Mouse (Mus musculus) gastrocnemius, adult 2 months (tissue): Measurements from ENCODE around the gene Fam222b. TPM values are rescaled to one million over a fixed set of nuclear protein-coding genes. Genes with fewer than 3 reads are reported as not detected.

Experiments
- DNase-seq: peaks from one replicate; pipeline ENCODE4 v3.0.0; 2022
- H3K27ac ChIP-seq: fragments of 200-600 bp; 2 replicates; pipeline ENCODE4 v1.8.1; 2022; ENCODE audit warnings: mild to moderate bottlenecking
- H3K4me3 ChIP-seq: fragments of 200-600 bp; 2 replicates; pipeline ENCODE4 v1.8.1; 2022; ENCODE audit warnings: mild to moderate bottlenecking, moderate library complexity
- CTCF ChIP-seq: fragments of 200-600 bp; IDR thresholded peaks from 2 replicates; pipeline ENCODE4 v1.8.1; 2022; ENCODE audit warnings: antibody characterized with exemption, mild to moderate bottlenecking, moderate library complexity
- intact Hi-C: fragments of 180-260 bp; cut with DNase I; formaldehyde crosslinking; loops from one replicate; pipeline ENCODE4 v1.15.1; 2025
- total RNA-seq, 2 experiments: library from RNA; stranded (reverse); gene quantifications; 2 replicates each; pipeline ENCODE4 v1.2.3; 2021

Gene Fam222b
- total RNA-seq, 2 experiments from 2014 or later = 7.1 to 7.9 TPM

DNA sequence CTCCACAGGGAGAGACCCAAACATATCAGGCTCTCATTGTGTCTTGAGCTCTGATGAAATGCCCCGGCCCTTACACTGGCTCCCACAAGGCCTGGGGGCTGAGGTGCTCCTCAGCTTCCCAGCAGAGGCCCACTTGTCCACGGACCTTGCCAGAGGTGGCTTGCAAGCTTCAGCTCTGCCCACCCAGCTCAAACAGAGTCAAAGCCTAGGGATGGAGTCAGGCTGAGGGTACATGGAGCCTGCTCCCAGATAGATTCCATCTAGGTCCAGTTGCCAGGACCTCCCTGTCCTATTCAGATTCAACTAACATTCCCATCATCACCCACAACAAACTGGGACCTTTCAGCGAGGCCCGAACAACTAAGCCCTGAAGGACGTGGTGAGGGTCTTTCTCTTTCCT, 22.5 kb upstream of the Fam222b start:
- H3K27ac ChIP-seq = no peak overlapping the region
- no peak overlapping the region for H3K4me3 ChIP-seq

DNA sequence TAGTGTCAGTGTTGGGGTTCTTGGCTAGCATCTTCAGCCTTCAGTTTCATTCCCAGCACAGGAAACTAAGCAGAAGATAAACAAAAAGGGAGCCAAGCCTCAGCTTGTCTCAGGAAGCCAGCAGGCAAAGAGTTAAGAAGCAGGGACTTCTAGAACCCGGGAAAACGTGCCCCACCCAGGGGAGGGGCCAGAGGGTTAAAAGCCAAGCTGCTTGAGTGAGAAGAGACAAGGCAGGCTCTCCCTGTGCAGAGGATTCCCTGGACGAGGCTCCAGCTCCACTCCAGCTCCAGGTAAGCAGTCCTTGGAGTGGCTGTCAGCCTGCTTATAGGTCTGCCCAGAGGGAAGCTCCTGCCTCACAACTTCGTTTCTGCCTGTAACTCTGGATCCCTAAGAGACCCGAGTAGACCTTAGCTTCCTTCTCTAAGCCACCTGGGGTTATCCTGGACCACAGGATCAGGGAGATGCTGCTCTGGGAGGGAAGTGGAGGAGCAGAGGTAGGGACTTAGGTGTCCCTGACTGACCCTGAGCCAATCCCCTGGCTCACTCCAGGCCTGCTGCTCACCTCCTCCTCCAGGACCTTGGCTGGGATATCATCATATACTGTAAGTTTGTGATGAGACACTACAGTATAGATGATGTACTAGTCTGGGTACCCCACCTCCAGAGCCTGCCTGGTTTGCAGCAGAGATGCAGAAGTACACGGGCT, 21.9 kb upstream of the Fam222b start:
- no peak for DNase-seq
- TF ChIP-seq CTCF = no peak
- H3K27ac ChIP-seq = no peak overlapping the region
- intact Hi-C loops = no loop called here
- no peak overlapping the region for H3K4me3 ChIP-seq

More for the DNA sequence above, 22.5 kb upstream of the Fam222b start:
- no peak for TF ChIP-seq CTCF
- intact Hi-C loops = no loop called here
- no peak for DNase-seq

DNA sequence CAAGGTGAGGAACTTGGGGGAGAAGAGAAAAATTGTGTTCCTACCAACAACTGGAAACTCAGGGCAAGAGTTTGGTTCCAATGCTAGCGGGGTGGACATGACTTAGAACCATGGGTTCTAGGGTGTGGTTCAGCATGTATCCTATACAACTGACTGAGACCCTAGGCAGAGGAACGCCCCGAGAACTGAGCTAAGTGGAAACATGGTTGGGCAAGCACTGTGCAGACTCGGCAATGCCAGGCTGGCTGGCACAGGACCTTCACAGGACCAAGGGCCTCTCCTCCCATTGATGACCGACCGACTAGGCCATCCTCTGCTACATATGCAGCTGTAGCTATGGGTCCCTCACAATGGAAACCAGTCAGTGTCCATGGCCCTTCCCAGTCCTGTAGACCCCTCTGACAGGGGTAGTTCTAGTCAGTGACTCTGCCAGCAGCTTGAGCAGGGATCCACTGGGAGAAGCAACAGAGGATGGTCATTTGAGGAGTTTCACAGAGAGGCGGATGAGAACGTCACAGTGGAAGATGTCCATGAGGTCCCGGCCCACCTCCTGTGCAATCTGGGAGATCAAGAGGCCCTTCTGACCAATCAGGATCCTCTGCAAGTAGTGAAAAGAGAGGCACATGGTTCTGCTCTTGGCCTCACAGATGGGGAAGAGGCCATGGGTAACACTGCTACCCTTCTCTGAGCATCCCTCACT, 20.7 kb upstream of the Fam222b start:
- Histone ChIP-seq H3K4me3 (no peak overlapping the region), H3K27ac (no peak overlapping the region)
- no peak for DNase-seq
- TF ChIP-seq CTCF = no peak
- intact Hi-C loops = no loop called here

- no peak overlapping the region for H3K4me3 ChIP-seq
- no peak for TF ChIP-seq CTCF
- no peak overlapping the region for H3K27ac ChIP-seq
- intact Hi-C loops = no loop called here
- DNase-seq = no peak
Measured at GRCm38 (mm10) chr11:78074277-78074652, 20.2 kb upstream of the Fam222b start.

GRCm38 (mm10) chr11:78074666-78075065, 19.8 kb upstream of the Fam222b start:
- TF ChIP-seq CTCF = no peak
- Histone ChIP-seq H3K4me3 (no peak overlapping the region), H3K27ac (no peak overlapping the region)
- no peak for DNase-seq
- intact Hi-C loops = no loop called here

DNA sequence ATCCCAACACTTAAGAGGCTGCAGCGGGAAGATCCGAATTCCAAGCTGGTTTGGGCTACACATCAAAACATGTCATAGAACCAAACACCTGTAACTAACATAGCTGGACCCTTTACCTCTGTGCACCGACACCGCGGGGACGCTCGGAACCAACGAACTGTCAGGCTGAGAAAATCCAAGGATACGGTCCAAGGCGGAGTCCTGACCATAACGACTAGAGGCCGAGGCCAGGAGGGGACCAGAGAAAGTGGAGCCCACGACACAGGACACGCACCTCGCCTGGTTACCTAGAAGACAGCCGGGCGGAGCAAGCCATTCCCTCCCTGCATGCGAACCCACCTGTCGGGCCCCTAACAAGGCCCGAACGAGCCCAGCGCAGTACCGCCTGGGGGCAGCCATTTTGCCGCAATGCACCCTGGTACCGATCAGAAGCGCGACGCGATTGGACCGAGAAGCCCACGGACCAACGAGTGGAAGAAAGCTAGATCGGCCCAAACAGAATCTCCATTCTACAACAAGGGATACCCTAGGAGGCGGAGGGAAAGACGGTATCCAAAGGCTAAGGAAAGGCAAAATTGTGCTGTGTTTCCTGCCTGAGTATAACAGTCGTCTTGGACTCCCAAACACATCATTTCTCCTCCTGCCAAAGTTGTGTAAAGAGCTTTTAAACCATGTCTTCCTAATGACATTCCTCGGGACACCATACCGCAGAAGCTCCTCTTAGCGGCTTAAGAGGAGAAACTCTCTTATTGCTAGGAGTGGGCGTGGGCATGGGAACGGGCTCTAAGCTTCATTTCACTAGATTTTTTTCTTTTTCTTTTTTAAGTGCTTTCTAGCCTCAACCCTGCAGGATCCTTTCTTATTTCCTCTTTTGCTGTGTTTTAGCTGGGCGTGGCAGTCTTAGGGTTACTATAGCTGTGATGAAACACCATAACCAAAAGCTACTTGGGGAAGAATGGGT, 14.2 kb upstream of the Fam222b start, which contains the start of gene Eral1:
Gene Eral1, minus strand, starts transcription at position 423 of the 961 bp plus-strand sequence.
- TF ChIP-seq CTCF = 0 out of 2 replicates have a peak, but pooled peaks have one; percentile 8
- peak; percentile 88 for DNase-seq
- Histone ChIP-seq H3K4me3 (peak within 1 kb of the TSS; percentile 97), H3K27ac (peak within 1 kb of the TSS; percentile 86)
- intact Hi-C loops = no loop called here

DNA sequence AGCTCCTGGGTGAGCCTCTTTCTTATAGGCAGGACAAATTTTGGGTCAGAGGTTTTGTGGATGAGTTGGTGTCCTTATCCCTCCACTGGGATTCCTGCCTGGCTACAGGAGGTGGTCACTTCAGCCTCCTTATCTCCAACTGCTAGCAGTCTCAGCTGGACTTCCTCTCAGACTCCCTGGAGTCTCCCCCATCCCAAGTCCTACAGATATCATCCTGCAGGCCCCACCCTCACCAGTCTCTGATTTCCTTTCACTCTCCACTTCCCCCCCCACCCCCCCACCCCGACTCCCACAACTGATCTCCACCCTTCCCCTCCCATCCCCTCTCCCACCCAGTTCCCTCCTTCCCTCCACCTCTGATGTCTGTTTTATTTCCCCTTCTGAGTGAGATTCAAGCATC, 10.9 kb upstream of the Fam222b start:
- TF ChIP-seq CTCF = no peak
- no peak overlapping the region for H3K27ac ChIP-seq
- no peak for DNase-seq
- H3K4me3 ChIP-seq = no peak overlapping the region
- intact Hi-C loops = no loop called here

DNA sequence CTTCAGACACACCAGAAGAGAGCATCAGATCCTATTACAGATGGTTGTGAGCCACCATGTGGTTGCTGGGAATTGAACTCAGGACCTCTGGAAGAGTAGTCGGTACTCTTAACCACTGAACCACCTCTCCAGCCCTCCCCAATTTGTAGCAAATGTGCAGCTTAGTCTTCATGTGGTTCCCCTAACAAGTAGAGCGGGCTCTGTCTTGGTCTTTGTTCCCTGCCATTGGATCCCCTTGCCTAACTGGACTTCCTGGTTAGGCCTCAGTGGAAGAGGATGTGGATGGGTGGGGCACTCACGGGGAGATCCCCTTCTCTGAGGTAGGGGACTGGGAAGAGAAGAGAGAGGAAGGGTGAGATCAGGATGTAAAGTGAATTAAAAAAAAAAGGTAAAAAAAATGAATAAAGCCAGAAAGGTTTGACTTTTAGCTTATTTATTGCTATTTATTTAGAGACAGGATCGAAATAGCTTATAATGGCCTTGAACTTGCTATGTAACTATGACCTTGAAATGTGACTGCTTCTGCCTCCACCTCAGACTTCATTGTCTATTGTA, 7.5 kb upstream of the Fam222b start:
- DNase-seq = no peak
- no peak for TF ChIP-seq CTCF
- H3K27ac ChIP-seq = no peak overlapping the region
- H3K4me3 ChIP-seq = no peak overlapping the region
- intact Hi-C loops = no loop called here

- no peak for DNase-seq
- Histone ChIP-seq H3K4me3 (no peak overlapping the region), H3K27ac (no peak overlapping the region)
- no peak for TF ChIP-seq CTCF
- intact Hi-C loops = no loop called here
Measured at GRCm38 (mm10) chr11:78087756-78088281, 6.6 kb upstream of the Fam222b start.

GRCm38 (mm10) chr11:78094137-78094503, 340 bp upstream of the Fam222b start:
- intact Hi-C loops = no loop called here
- peak overlapping the region; percentile 93 for H3K27ac ChIP-seq
- no peak for TF ChIP-seq CTCF
- DNase-seq = no peak
- H3K4me3 ChIP-seq = peak overlapping the region; percentile 90

GRCm38 (mm10) chr11:78095144-78095516, 670 bp downstream of the Fam222b start:
- intact Hi-C loops = loop anchor here (5.0 kb wide), 1 partner anchor 62 kb away; no protein-coding TSS in a partner anchor
- TF ChIP-seq CTCF = no peak
- H3K4me3 ChIP-seq = peak overlapping the region; percentile 90
- no peak for DNase-seq
- peak overlapping the region; percentile 93 for H3K27ac ChIP-seq

DNA sequence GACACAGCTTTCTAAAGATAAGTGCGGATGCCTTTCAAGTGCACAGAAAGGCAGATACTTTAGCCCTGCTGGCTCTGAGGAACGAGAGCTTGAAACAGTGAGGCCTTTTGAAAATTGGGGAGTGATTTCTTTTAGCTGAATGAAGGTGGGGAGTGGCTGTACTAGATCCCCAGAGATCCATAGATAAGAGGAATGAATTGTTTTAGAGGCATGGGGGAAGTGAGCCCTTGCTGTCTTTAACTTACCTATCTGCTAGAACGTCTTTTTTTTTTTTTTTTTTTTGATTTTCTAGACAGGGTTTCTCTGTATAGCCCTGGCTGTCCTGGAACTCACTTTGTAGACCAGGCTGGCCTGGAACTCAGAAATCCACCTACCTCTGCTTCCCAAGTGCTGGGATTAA, 2.6 kb downstream of the Fam222b start:
- Histone ChIP-seq H3K27ac (peak overlapping the region; percentile 1; the same call in 1 of the 2 replicates), H3K4me3 (no peak overlapping the region; the same call in 1 of the 2 replicates)
- no peak for DNase-seq
- no peak for TF ChIP-seq CTCF
- intact Hi-C loops = loop anchor here (5.0 kb wide), 1 partner anchor 60 kb away; no protein-coding TSS in a partner anchor
